8 mouse cellular contexts compared by ENCODE assay signal in genomic region chr17:29467030-29467429, GRCm38 (mm10). TPM values are rescaled to one million over a fixed set of nuclear protein-coding genes. Genes with fewer than 3 reads are reported as not detected.
DNase-seq lines count a peak whose midpoint lies in the region; ATAC-seq and TF ChIP-seq lines count a peak whose summit lies in the region.

No protein-coding gene starts in this region.

- no peaks in the 10 kb centered on the region for H3K27me3 ChIP-seq in heart, embryonic 15.5 days
- no peaks in the 10 kb centered on the region for H3K27me3 ChIP-seq in embryonic facial prominence, embryonic 14.5 days (replicated peaks; ENCODE audit: control insufficient read depth, insufficient read depth, low read length)
- H3K27me3 ChIP-seq in intestine, embryonic 16.5 days (replicated peaks; ENCODE audit: control insufficient read depth, insufficient read depth, low read length) = no peaks in the 10 kb centered on the region

- H3K9ac ChIP-seq in heart, embryonic 15.5 days = no peak overlapping the region; the same call in 1 of the 2 replicates
- H3K9ac ChIP-seq in embryonic facial prominence, embryonic 14.5 days (ENCODE audit: low read depth, low read length) = no peak overlapping the region
- H3K9ac ChIP-seq in intestine, embryonic 16.5 days (ENCODE audit: low read depth, low read length) = no peak overlapping the region

- no peaks in the 10 kb centered on the region for H3K36me3 ChIP-seq in heart, embryonic 15.5 days
- no peaks in the 10 kb centered on the region for H3K36me3 ChIP-seq in embryonic facial prominence, embryonic 14.5 days (ENCODE audit: control insufficient read depth, insufficient read depth, low read length)
- H3K36me3 ChIP-seq in intestine, embryonic 16.5 days (ENCODE audit: control insufficient read depth, insufficient read depth, low read length) = no peaks in the 10 kb centered on the region

- 0 out of 2 replicates have a peak overlapping the region, but pooled peaks have one; percentile 32 for H3K4me3 ChIP-seq in heart, embryonic 15.5 days
- H3K4me3 ChIP-seq in embryonic facial prominence, embryonic 14.5 days (ENCODE audit: low read depth, low read length) = peak overlapping the region; percentile 31
- no peak overlapping the region for H3K4me3 ChIP-seq in intestine, embryonic 16.5 days (ENCODE audit: low read length)
- no peak overlapping the region for H3K4me3 ChIP-seq in layer of hippocampus, adult 2 months

- no peak for DNase-seq in heart, adult 8-10 months (ENCODE audit: low spot score)
- no peak for DNase-seq in embryonic facial prominence, embryonic 14.5 days (ENCODE audit: low spot score)
- DNase-seq in neural tube, embryonic 10.5 days (ENCODE audit: extremely low spot score, low spot score) = peak; percentile 35
- DNase-seq in layer of hippocampus, adult 2 months (ENCODE audit: low spot score in 2 of 2) = no peak
- no peak for DNase-seq in right cerebral cortex, postnatal 14 days
- no peak for DNase-seq in spleen, postnatal 14 days (ENCODE audit: low spot score in 2 of 2)

- peak overlapping the region; percentile 74 for H3K27ac ChIP-seq in heart, embryonic 15.5 days
- peak overlapping the region; percentile 82; the same call in 1 of the 2 replicates for H3K27ac ChIP-seq in embryonic facial prominence, embryonic 14.5 days (replicated peaks; ENCODE audit: low read depth, low read length)
- peak overlapping the region; percentile 41; the same call in 1 of the 2 replicates for H3K27ac ChIP-seq in intestine, embryonic 16.5 days (ENCODE audit: low read length)
- no peak overlapping the region for H3K27ac ChIP-seq in layer of hippocampus, adult 2 months

- TF ChIP-seq CTCF in layer of hippocampus, adult 2 months (conservative IDR thresholded peaks at IDR 0.05) = no peak

- H3K9me3 ChIP-seq in heart, embryonic 15.5 days (replicated peaks) = no peaks in the 10 kb centered on the region; the same call in 1 of the 2 replicates
- no peaks in the 10 kb centered on the region for H3K9me3 ChIP-seq in embryonic facial prominence, embryonic 14.5 days (ENCODE audit: control insufficient read depth, low read length)
- no peaks in the 10 kb centered on the region for H3K9me3 ChIP-seq in intestine, embryonic 16.5 days (ENCODE audit: control insufficient read depth, low read length)

- peak overlapping the region; percentile 61 for H3K4me2 ChIP-seq in heart, embryonic 15.5 days
- peak overlapping the region; percentile 56 for H3K4me2 ChIP-seq in embryonic facial prominence, embryonic 14.5 days (ENCODE audit: low read depth, low read length)
- 0 out of 2 replicates have a peak overlapping the region, but pooled peaks have one; percentile 25 for H3K4me2 ChIP-seq in intestine, embryonic 16.5 days (ENCODE audit: low read depth, low read length)

- 33% methylated on average over 11 of the region's 11 CpGs for WGBS in heart, embryonic 15.5 days
- 31% methylated on average over 11 of the region's 11 CpGs for WGBS in embryonic facial prominence, embryonic 14.5 days
- 31% methylated on average over 11 of the region's 11 CpGs for WGBS in intestine, embryonic 16.5 days

- H3K4me1 ChIP-seq in heart, embryonic 15.5 days (replicated peaks) = peaks cover 47% of the 10 kb centered on the region
- H3K4me1 ChIP-seq in embryonic facial prominence, embryonic 14.5 days (ENCODE audit: control insufficient read depth, insufficient read depth, low read length) = peaks cover 39% of the 10 kb centered on the region
- H3K4me1 ChIP-seq in intestine, embryonic 16.5 days (ENCODE audit: control insufficient read depth, insufficient read depth, low read length) = peaks cover 29% of the 10 kb centered on the region

- ATAC-seq in heart, embryonic 15.5 days (replicated peaks; ENCODE audit: insufficient number of reproducible peaks, insufficient read depth, low FRiP score, low read depth) = no peak
- no peak for ATAC-seq in embryonic facial prominence, embryonic 14.5 days (ENCODE audit: low read depth)
- no peak for ATAC-seq in intestine, embryonic 16.5 days

RNA-seq across cellular contexts. Expression of gene Pim1, which starts 23.5 kb away (rescaled TPM):
- polyA plus RNA-seq in heart, embryonic 15.5 days (2015; fragmentation: Nextera tagmentation; extraction: Ambion mirVana) = 17.9 and 18.2 TPM in 2 replicates
- 10 to 100 TPM; 16.0 to 22.3 (median 17.4) TPM for total RNA-seq in heart, adult 8-10 months (2022)
- 10.7 and 13.6 TPM in 2 replicates for polyA plus RNA-seq in embryonic facial prominence, embryonic 14.5 days (2014; fragmentation: Nextera tagmentation; extraction: Ambion mirVana)
- polyA plus RNA-seq in intestine, embryonic 16.5 days (2015; fragmentation: Nextera tagmentation; extraction: Ambion mirVana) = 11.8 and 12.8 TPM in 2 replicates
- 1 to 10 TPM; 4.2 to 5.6 TPM for total RNA-seq in layer of hippocampus, adult 2 months (2021)

Comparison
In these comparisons a context has a peak if more than half of its experiments do, and no peak if none do; other contexts are left out.
1. H3K4me3 ChIP-seq: peak in heart, embryonic 15.5 days (single experiment) and embryonic facial prominence, embryonic 14.5 days (single experiment); none in intestine, embryonic 16.5 days (single experiment) and layer of hippocampus, adult 2 months (single experiment).
2. Peak in every context shown above with its lines, with median percentiles within 50 percentile points of each other: H3K4me2 ChIP-seq.